Mouse (Mus musculus) urinary bladder, postnatal 14 days (tissue): ENCODE data around the gene Det1.
A peak's percentile ranks its signal among the peaks of the same experiment; 100 is the strongest.

Experiments
- DNase-seq: peaks from one replicate; pipeline ENCODE4 v3.0.0; 2021; ENCODE audit warnings: low spot score

Gene Det1

GRCm38 (mm10) chr7:78854051-78854450 is 7.0 kb upstream of the Det1 start:
- no peak for DNase-seq

GRCm38 (mm10) chr7:78846066-78846716 is 872 bp downstream of the Det1 start:
- no peak for DNase-seq

GRCm38 (mm10) chr7:78841601-78842000 is 5.5 kb downstream of the Det1 start:
- DNase-seq = no peak

GRCm38 (mm10) chr7:78837250-78837649 is 9.8 kb downstream of the Det1 start:
- DNase-seq = no peak

GRCm38 (mm10) chr7:78835656-78836055 is 11.4 kb downstream of the Det1 start:
- no peak for DNase-seq

GRCm38 (mm10) chr7:78827749-78828362 is 19.2 kb downstream of the Det1 start:
- DNase-seq = no peak

- DNase-seq = no peak
Observed at GRCm38 (mm10) chr7:78826682-78827385, 20.2 kb downstream of the Det1 start.

GRCm38 (mm10) chr7:78818336-78818735 is 28.7 kb downstream of the Det1 start:
- DNase-seq = no peak

- no peak for DNase-seq
Observed at GRCm38 (mm10) chr7:78814766-78815165, 32.3 kb downstream of the Det1 start.

GRCm38 (mm10) chr7:78813791-78814190 is 33.3 kb downstream of the Det1 start:
- no peak for DNase-seq

GRCm38 (mm10) chr7:78807192-78807591 is 39.9 kb downstream of the Det1 start:
- no peak for DNase-seq

GRCm38 (mm10) chr7:78803841-78804240 is 43.2 kb downstream of the Det1 start:
- peak; percentile 15 for DNase-seq

GRCm38 (mm10) chr7:78799730-78800496 is 47.1 kb downstream of the Det1 start:
- no peak for DNase-seq

GRCm38 (mm10) chr7:78797843-78798455 is 49.1 kb downstream of the Det1 start:
- DNase-seq = no peak

GRCm38 (mm10) chr7:78796624-78797023 is 50.4 kb downstream of the Det1 start:
- DNase-seq = no peak

GRCm38 (mm10) chr7:78794571-78795092 is 52.4 kb downstream of the Det1 start:
- no peak for DNase-seq

GRCm38 (mm10) chr7:78793895-78794570 is 53.0 kb downstream of the Det1 start:
- no peak for DNase-seq

- DNase-seq = peak; percentile 29
Observed at GRCm38 (mm10) chr7:78791359-78792222, 55.5 kb downstream of the Det1 start.

GRCm38 (mm10) chr7:78787793-78788380 is 59.2 kb downstream of the Det1 start:
- DNase-seq = no peak

- no peak for DNase-seq
Observed at GRCm38 (mm10) chr7:78785906-78786305, 61.2 kb downstream of the Det1 start.
